Mouse (Mus musculus) T-helper 17 cell (primary cell): ENCODE results near the gene Usp54.

Source experiments
- in situ Hi-C, 2 experiments: fragments of 300-600 bp; cut with MboI, MseI; formaldehyde crosslinking; loops; 1 replicate in 1 of 2; 2 replicates in 1 of 2; pipeline ENCODE4 v1.15.1; 2025; ENCODE audit warnings: high pct_unique_total_duplicates in 2 of 2

Usp54 gene

GRCm38 (mm10) chr14:20520179-20520578 lies 120.7 kb downstream of the Usp54 start:
- in situ Hi-C loops: no loop called here

- in situ Hi-C loops: no loop called here
Observed at GRCm38 (mm10) chr14:20508424-20508823, 132.4 kb downstream of the Usp54 start.

- in situ Hi-C loops: no loop called here
Observed at GRCm38 (mm10) chr14:20502966-20503365, 137.9 kb downstream of the Usp54 start.

- in situ Hi-C loops: no loop called here
Observed at GRCm38 (mm10) chr14:20499982-20500381, 140.9 kb downstream of the Usp54 start.
